Mouse (Mus musculus) embryonic fibroblast, embryonic 13.5 days (primary cell): ENCODE data around the gene Golt1a.

Experiments
- CTCF ChIP-seq: IDR thresholded peaks from 2 replicates; pipeline ENCODE4 v1.5.1; 2011; ENCODE audit warnings: mild to moderate bottlenecking, control low read depth, low read length, moderate library complexity, borderline replicate concordance; ENCODE audit not compliant: insufficient read depth
- POLR2A ChIP-seq: IDR thresholded peaks from 2 replicates; pipeline ENCODE4 v1.6.1; 2011; ENCODE audit warnings: low read depth, mild to moderate bottlenecking, control low read depth, low read length, moderate library complexity

- TF ChIP-seq POLR2A (no peak), CTCF (no peak)
Observed at GRCm38 (mm10) chr1:133285907-133286306, 23.7 kb upstream of the Golt1a start.
